Mouse (Mus musculus) forebrain, embryonic 16.5 days (tissue): ENCODE measurements at regions not wholly inside any gene's neighbourhood (a gene's known extent, or its start where the extent isn't known, plus 50 kb on each side); places are given as distances from the start of the nearest gene placed in this dataset.

ENCODE experiments used
- ATAC-seq: fragments of 200-750 bp; cut with Nextera tagmentation; 2 replicates; pipeline ENCODE4 v1.8.0; 2017; ENCODE audit warnings: mild to moderate bottlenecking, moderate library complexity
- H3K27ac ChIP-seq: fragments of 300-500 bp; sonication (generic); 2 replicates; pipeline ENCODE4 v1.5.1; 2014; ENCODE audit warnings: low read length, control low read depth
- H3K27me3 ChIP-seq: fragments of 300-500 bp; sonication (generic); replicated peaks from 2 replicates; pipeline ENCODE4 v1.6.1; 2014; ENCODE audit warnings: low read length; ENCODE audit not compliant: control insufficient read depth, insufficient read depth
- H3K36me3 ChIP-seq: fragments of 300-500 bp; sonication (generic); 2 replicates; pipeline ENCODE4 v1.6.1; 2014; ENCODE audit not compliant: control insufficient read depth, insufficient read depth
- H3K4me1 ChIP-seq: fragments of 300-500 bp; sonication (generic); replicated peaks from 2 replicates; pipeline ENCODE4 v1.6.1; 2014; ENCODE audit warnings: low read length; ENCODE audit not compliant: control insufficient read depth, insufficient read depth
- H3K4me2 ChIP-seq: fragments of 300-500 bp; sonication (generic); 2 replicates; pipeline ENCODE4 v1.6.1; 2014; ENCODE audit warnings: mild to moderate bottlenecking, low read length, control low read depth
- H3K4me3 ChIP-seq: fragments of 300-500 bp; sonication (generic); replicated peaks from 2 replicates; pipeline ENCODE4 v1.5.1; 2014; ENCODE audit warnings: mild to moderate bottlenecking, low read length, control low read depth
- H3K9ac ChIP-seq: fragments of 300-500 bp; sonication (generic); replicated peaks from 2 replicates; pipeline ENCODE4 v1.6.1; 2014; ENCODE audit warnings: low read depth, low read length, control low read depth
- H3K9me3 ChIP-seq: fragments of 300-500 bp; sonication (generic); 2 replicates; pipeline ENCODE4 v1.6.1; 2016; ENCODE audit warnings: low read length; ENCODE audit not compliant: control insufficient read depth
- WGBS: fragments of 180-500 bp; shearing (Covaris S2); extraction: QIAGEN DNeasy Blood & Tissue Kit; methylation state at CpG from one replicate; pipeline ENCODE4 v1.1.7; 2014; 5-methylcytosine and 5-hydroxymethylcytosine counted together

DNA sequence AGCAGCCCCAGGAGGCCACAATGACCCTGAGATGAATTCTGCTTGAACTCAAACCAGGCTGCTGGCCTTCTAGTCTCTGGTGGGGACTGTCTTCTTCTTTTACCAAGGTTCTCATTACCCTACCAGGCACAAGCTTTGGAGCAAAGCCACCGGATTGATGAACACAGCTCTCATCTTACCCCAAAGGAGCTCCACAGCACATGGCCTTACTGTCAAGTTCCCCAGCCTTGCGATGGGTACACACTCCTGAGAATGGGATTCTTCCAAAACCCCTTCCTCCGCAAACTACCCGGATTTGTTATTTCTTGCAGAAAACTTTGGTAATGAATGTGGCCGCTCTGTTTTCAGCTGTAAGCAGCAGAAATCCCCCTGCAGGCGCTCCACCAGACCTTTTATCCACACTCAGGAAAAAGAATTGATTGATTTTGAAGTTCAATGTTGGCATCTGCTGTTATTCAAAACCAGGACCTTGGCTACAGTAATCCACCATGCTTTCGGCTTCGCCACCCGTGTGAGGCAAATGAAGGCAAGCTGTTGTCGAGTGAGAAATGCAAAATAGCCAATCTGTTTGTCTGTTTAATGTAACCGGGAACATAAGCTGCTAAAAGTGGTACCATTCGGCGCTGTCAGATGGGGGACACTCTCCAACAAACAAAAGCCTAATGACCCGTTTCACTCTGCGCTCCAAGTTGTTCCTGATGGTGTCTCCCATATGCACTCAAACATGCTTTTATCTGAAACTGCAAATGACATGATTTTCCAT is 278.9 kb downstream of the Maf start:
- no peak overlapping the region for H3K4me3 ChIP-seq
- H3K36me3 ChIP-seq: no peaks in the 10 kb centered on the region
- H3K27ac ChIP-seq: no peak overlapping the region
- H3K4me1 ChIP-seq: peaks cover 23% of the 10 kb centered on the region
- 26% methylated on average over 15 of the region's 15 CpGs for WGBS
- H3K4me2 ChIP-seq: no peak overlapping the region
- peak; percentile 90 for ATAC-seq
- H3K9ac ChIP-seq: no peak overlapping the region
- H3K27me3 ChIP-seq: peaks cover 22% of the 10 kb centered on the region
- no peaks in the 10 kb centered on the region for H3K9me3 ChIP-seq

GRCm38 (mm10) chr8:115428022-115428421 is 279.6 kb downstream of the Maf start:
- Histone ChIP-seq H3K36me3 (no peaks in the 10 kb centered on the region), H3K27ac (no peak overlapping the region), H3K4me3 (no peak overlapping the region), H3K9me3 (no peaks in the 10 kb centered on the region), H3K9ac (no peak overlapping the region), H3K4me2 (no peak overlapping the region), H3K27me3 (peaks cover 22% of the 10 kb centered on the region), H3K4me1 (peaks cover 23% of the 10 kb centered on the region)
- ATAC-seq: no peak
- 95% methylated on average over 2 of the region's 2 CpGs for WGBS

DNA sequence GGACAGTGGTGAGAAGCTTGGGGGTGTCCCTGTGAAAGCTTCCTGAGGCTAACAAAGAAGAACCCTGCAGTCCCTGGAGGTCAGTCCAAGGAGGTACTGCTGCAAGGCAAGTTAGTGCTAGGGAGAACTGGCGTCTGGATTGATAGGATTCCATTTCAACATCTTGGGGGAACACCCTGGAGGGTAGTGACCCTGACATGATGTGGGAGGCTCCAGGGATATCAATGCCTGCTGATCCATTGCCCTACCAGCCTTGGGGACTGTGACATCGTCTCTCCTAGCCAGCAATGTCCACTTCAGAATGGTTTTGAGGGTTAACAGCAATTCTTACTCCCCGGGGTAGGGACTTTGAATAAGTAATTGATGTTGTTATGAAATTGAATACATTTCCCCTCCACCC is 280.1 kb downstream of the Maf start:
- H3K9ac ChIP-seq: no peak overlapping the region
- no peak for ATAC-seq
- H3K4me3 ChIP-seq: no peak overlapping the region

DNA sequence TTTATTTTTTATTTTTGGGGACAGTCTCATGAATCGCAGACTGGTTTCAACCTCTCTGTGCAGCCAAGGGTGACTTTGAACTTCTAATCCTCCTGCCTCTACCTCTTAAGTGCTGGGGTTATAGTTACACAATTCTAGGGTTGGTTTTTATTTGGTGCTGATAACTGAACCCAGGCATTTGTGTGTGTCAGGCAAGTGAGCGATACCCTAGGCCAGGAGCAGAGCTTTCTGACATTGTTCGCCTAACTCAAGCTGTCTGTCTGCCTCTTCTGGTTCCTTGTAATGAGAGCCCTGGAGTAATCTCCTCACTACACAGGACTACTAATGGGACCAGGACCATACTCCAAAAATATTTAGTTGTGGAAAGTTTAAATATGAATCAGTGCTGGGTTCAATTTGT is 281.1 kb downstream of the Maf start:
- no peak overlapping the region for H3K4me3 ChIP-seq
- peaks cover 23% of the 10 kb centered on the region for H3K4me1 ChIP-seq
- no peak overlapping the region for H3K9ac ChIP-seq
- no peaks in the 10 kb centered on the region for H3K36me3 ChIP-seq
- H3K27me3 ChIP-seq: peaks cover 19% of the 10 kb centered on the region
- H3K9me3 ChIP-seq: no peaks in the 10 kb centered on the region
- WGBS: 89% methylated on average over 3 of the region's 3 CpGs
- ATAC-seq: no peak
- no peak overlapping the region for H3K4me2 ChIP-seq
- H3K27ac ChIP-seq: no peak overlapping the region

More for the DNA sequence above, 280.1 kb downstream of the Maf start:
- no peak overlapping the region for H3K27ac ChIP-seq
- no peak overlapping the region for H3K4me2 ChIP-seq
- H3K4me1 ChIP-seq: peaks cover 23% of the 10 kb centered on the region
- no peaks in the 10 kb centered on the region for H3K36me3 ChIP-seq
- peaks cover 21% of the 10 kb centered on the region for H3K27me3 ChIP-seq
- no peaks in the 10 kb centered on the region for H3K9me3 ChIP-seq
- 71% methylated on average over 3 of the region's 3 CpGs for WGBS

GRCm38 (mm10) chr8:115425360-115425759 is 282.2 kb downstream of the Maf start:
- Histone ChIP-seq H3K36me3 (no peaks in the 10 kb centered on the region), H3K9ac (no peak overlapping the region), H3K27ac (no peak overlapping the region), H3K4me3 (no peak overlapping the region), H3K27me3 (peaks cover 19% of the 10 kb centered on the region), H3K4me1 (peaks cover 23% of the 10 kb centered on the region), H3K4me2 (no peak overlapping the region), H3K9me3 (no peaks in the 10 kb centered on the region)
- no peak for ATAC-seq
- WGBS: 41% methylated on average over 2 of the region's 2 CpGs

DNA sequence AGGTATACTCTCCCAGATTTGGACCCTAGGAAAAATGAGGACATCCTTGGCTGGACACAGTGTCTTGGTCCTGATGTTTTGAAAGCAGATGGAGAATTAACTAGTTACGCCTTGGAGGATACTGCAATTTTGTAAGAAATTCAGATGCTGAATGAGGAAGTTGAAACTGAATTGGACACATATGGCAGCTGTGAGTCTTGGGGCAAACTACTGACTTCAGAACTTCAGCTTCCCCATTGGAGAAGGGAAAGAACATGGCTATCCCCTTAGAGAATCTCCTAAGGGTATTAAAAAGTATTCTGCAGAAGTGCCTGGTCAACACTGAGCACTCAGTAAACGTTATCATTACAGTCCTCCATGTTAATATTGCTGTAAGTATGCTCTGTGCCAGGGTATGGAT is 283.9 kb downstream of the Maf start:
- Histone ChIP-seq H3K9ac (no peak overlapping the region), H3K4me1 (peaks cover 13% of the 10 kb centered on the region), H3K36me3 (no peaks in the 10 kb centered on the region), H3K4me2 (no peak overlapping the region), H3K9me3 (no peaks in the 10 kb centered on the region), H3K27me3 (peaks cover 16% of the 10 kb centered on the region), H3K27ac (no peak overlapping the region), H3K4me3 (no peak overlapping the region)
- ATAC-seq: no peak
- 90% methylated on average over 2 of the region's 2 CpGs for WGBS

DNA sequence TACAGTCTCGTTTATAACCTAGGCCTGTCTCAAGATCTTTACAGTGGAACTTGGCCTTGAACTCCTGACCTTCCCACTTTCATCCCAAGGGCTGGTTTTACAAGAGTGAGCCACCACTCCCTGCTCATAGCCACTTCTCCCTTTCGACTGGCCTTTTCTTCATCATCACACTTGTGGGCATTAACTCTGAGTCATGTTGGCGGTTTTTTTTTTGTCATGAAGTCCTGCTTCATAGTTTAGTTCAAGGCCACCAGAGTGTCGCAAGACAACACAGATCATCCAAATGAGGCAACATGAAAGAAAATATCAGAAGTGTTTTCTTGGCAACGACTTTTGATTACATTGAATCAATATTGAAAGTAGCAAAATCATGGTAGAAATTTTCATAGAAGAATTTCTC is 284.5 kb downstream of the Maf start:
- Histone ChIP-seq H3K4me3 (no peak overlapping the region), H3K36me3 (no peaks in the 10 kb centered on the region), H3K4me1 (peaks cover 6% of the 10 kb centered on the region; the same call in 1 of the 2 replicates), H3K27me3 (peaks cover 16% of the 10 kb centered on the region), H3K9ac (no peak overlapping the region), H3K27ac (no peak overlapping the region), H3K9me3 (no peaks in the 10 kb centered on the region), H3K4me2 (no peak overlapping the region)
- ATAC-seq: no peak
- whole genome bisulfite sequencing: 88% methylated on average over 5 of the region's 5 CpGs

DNA sequence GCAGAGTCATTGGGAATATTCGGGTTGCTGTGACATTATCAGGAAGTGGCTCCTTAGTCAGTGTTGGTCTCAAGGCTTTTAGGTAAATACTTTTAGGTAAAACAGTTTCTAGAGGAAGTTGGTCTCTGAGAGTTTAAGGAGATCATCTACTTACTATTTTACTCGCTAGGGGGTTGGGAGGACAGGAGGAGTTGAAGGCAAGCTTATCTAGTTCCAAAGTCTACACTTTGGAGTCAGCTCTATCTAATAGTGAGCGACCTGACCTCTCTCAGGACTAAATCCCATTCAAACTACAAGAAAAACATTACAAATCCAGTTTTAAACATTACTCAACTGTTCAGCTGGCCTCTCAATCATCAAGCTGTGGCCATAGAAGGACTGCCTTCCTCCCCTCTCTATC is 287.1 kb downstream of the Maf start:
- WGBS: 85% methylated on average over 3 of the region's 3 CpGs
- no peak overlapping the region for H3K4me3 ChIP-seq
- no peak overlapping the region for H3K4me2 ChIP-seq
- no peak overlapping the region for H3K9ac ChIP-seq
- H3K9me3 ChIP-seq: no peaks in the 10 kb centered on the region
- H3K27ac ChIP-seq: no peak overlapping the region
- H3K4me1 ChIP-seq: peaks cover 3% of the 10 kb centered on the region; the same call in 1 of the 2 replicates
- H3K36me3 ChIP-seq: no peaks in the 10 kb centered on the region
- peaks cover 12% of the 10 kb centered on the region; the same call in 1 of the 2 replicates for H3K27me3 ChIP-seq
- ATAC-seq: no peak

DNA sequence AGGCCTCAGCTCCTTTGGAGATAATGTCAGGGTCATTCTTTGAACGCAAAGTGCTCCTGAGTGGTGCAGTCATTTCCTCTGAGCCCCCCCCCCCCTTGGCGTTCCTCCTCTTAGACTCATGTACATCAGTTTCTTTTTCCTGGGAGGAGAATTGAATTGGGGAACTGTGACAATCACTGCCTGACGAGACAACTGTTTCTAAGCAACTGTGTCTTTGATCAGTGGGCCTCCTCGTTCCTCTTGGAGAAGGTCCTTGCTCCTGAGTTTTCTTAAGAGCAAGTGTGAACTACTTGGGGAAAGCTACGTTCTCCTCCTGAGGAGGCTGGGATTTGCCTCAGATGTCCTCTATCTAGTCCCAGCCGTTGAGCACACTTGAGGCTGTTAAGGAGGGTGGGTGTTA is 287.5 kb downstream of the Maf start:
- Histone ChIP-seq H3K4me2 (no peak overlapping the region), H3K27me3 (peaks cover 9% of the 10 kb centered on the region; the same call in 1 of the 2 replicates), H3K36me3 (no peaks in the 10 kb centered on the region), H3K4me1 (no peaks in the 10 kb centered on the region), H3K27ac (no peak overlapping the region), H3K4me3 (no peak overlapping the region), H3K9ac (no peak overlapping the region), H3K9me3 (no peaks in the 10 kb centered on the region)
- WGBS: 55% methylated on average over 6 of the region's 6 CpGs
- ATAC-seq: no peak

GRCm38 (mm10) chr8:115418056-115418455 is 289.5 kb downstream of the Maf start:
- no peaks in the 10 kb centered on the region for H3K9me3 ChIP-seq
- H3K4me1 ChIP-seq: peaks cover 7% of the 10 kb centered on the region
- no peak overlapping the region for H3K4me2 ChIP-seq
- no peak overlapping the region for H3K9ac ChIP-seq
- H3K4me3 ChIP-seq: no peak overlapping the region
- no peak overlapping the region for H3K27ac ChIP-seq
- H3K36me3 ChIP-seq: no peaks in the 10 kb centered on the region
- WGBS: 53% methylated on average over 6 of the region's 6 CpGs
- ATAC-seq: no peak
- no peaks in the 10 kb centered on the region for H3K27me3 ChIP-seq
